Mouse (Mus musculus): ENCODE data around the gene Nadk.
"Not testable (repeated sequence)": the region's sequence is repeated elsewhere in the genome, so short reads cannot be mapped to it uniquely, and the experiment has no call there.

The Nadk gene

GRCm38 (mm10) chr4:155570315-155570714 lies 8.1 kb downstream of the Nadk start:
- not testable (repeated sequence) for DNase-seq

GRCm38 (mm10) chr4:155571442-155571841 lies 9.3 kb downstream of the Nadk start:
- no peak for DNase-seq

GRCm38 (mm10) chr4:155573155-155573554 lies 11.0 kb downstream of the Nadk start:
- DNase-seq, result no peak

GRCm38 (mm10) chr4:155573876-155574275 lies 11.7 kb downstream of the Nadk start:
- no peak for DNase-seq

- no peak for DNase-seq
Observed at GRCm38 (mm10) chr4:155574931-155575330, 12.8 kb downstream of the Nadk start.

GRCm38 (mm10) chr4:155575521-155575920 lies 13.3 kb downstream of the Nadk start:
- DNase-seq, result no peak

- DNase-seq, result no peak
Observed at GRCm38 (mm10) chr4:155577132-155577531, 15.0 kb downstream of the Nadk start.

GRCm38 (mm10) chr4:155577741-155578140 lies 15.6 kb downstream of the Nadk start:
- DNase-seq, result no peak

GRCm38 (mm10) chr4:155578336-155579125 lies 16.4 kb downstream of the Nadk start:
- no peak for DNase-seq

GRCm38 (mm10) chr4:155580420-155580819 lies 18.2 kb downstream of the Nadk start:
- peak; percentile 62 to 64 for DNase-seq

- no peak for DNase-seq
Observed at GRCm38 (mm10) chr4:155582279-155582905, 20.2 kb downstream of the Nadk start.

GRCm38 (mm10) chr4:155589356-155589755 lies 27.2 kb downstream of the Nadk start:
- no peak for DNase-seq

GRCm38 (mm10) chr4:155591012-155591719 lies 29.0 kb downstream of the Nadk start:
- no peak for DNase-seq

GRCm38 (mm10) chr4:155593780-155594179 lies 31.6 kb downstream of the Nadk start:
- DNase-seq, result no peak

GRCm38 (mm10) chr4:155595777-155596176 lies 33.6 kb downstream of the Nadk start:
- no peak for DNase-seq

- DNase-seq, result no peak
Observed at GRCm38 (mm10) chr4:155596606-155597005, 34.4 kb downstream of the Nadk start.

GRCm38 (mm10) chr4:155598536-155598935 lies 36.4 kb downstream of the Nadk start:
- no peak for DNase-seq

GRCm38 (mm10) chr4:155599901-155600825 lies 38.0 kb downstream of the Nadk start:
- no peak for DNase-seq

- peak; percentile 95 to 96 for DNase-seq
Observed at GRCm38 (mm10) chr4:155601091-155601996, 39.2 kb downstream of the Nadk start, which contains the start of gene Slc35e2. Slc35e2 (plus strand) TSS chr4:155601416.

- no peak for DNase-seq
Observed at GRCm38 (mm10) chr4:155601997-155602456, 39.8 kb downstream of the Nadk start.

- DNase-seq, result no peak
Observed at GRCm38 (mm10) chr4:155602753-155603152, 40.6 kb downstream of the Nadk start.

Measured in B cell, adult 2 months (primary cell).